Mouse (Mus musculus): ENCODE measurements around the gene Taf1b. TPM values are rescaled to one million over a fixed set of nuclear protein-coding genes. Genes with fewer than 3 reads are reported as not detected.

The Taf1b gene
- polyA plus RNA-seq, 1 experiment from 2014 or later = 25.5 TPM

GRCm38 (mm10) chr12:24600074-24600473 is 101.9 kb downstream of the Taf1b start:
- H3K27ac ChIP-seq (ENCODE audit: low read length) = no peak overlapping the region
- peaks cover 3% of the 10 kb centered on the region; the same call in 1 of the 2 replicates for H3K4me1 ChIP-seq (ENCODE audit: control insufficient read depth, insufficient read depth, low read length)
- no peaks in the 10 kb centered on the region for H3K27me3 ChIP-seq (ENCODE audit: control insufficient read depth, insufficient read depth, low read length)
- no peaks in the 10 kb centered on the region for H3K9me3 ChIP-seq (ENCODE audit: control insufficient read depth, low read depth, low read length)
- H3K36me3 ChIP-seq (ENCODE audit: control insufficient read depth, insufficient read depth, low read length) = no peaks in the 10 kb centered on the region
- ATAC-seq (ENCODE audit: insufficient number of reproducible peaks, insufficient read depth, low FRiP score, low read depth) = no peak
- WGBS = 75% methylated on average over 7 of the region's 7 CpGs
- no peak overlapping the region for H3K4me3 ChIP-seq (ENCODE audit: low read depth, low read length)
- H3K9ac ChIP-seq (replicated peaks; ENCODE audit: low read depth, low read length) = no peak overlapping the region
- H3K4me2 ChIP-seq (replicated peaks; ENCODE audit: low read depth, low read length) = no peak overlapping the region

DNA sequence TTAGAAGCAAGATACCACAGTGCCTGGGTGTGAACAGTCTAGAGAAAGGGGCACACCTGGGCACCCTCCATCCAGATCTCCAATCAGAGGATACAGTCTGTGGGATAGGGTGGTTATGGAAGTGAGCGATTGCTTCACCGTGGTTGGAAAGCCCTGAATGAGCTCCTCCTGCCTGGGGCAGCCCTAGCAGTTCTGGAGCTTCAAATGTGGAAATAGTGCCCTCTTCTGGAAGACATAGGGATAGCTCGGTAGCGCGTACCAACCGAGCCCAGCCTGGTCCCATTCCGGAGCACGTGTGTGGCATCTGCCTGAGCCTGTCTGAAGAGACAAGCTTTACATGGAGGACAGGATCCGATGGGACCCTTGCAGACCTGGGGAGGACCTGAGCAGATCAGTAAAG is 102.6 kb downstream of the Taf1b start:
- H3K9ac ChIP-seq (replicated peaks; ENCODE audit: low read depth, low read length) = no peak overlapping the region
- H3K36me3 ChIP-seq (ENCODE audit: control insufficient read depth, insufficient read depth, low read length) = no peaks in the 10 kb centered on the region
- H3K27ac ChIP-seq (ENCODE audit: low read length) = no peak overlapping the region
- no peak overlapping the region for H3K4me2 ChIP-seq (replicated peaks; ENCODE audit: low read depth, low read length)
- H3K27me3 ChIP-seq (ENCODE audit: control insufficient read depth, insufficient read depth, low read length) = no peaks in the 10 kb centered on the region
- no peak overlapping the region for H3K4me3 ChIP-seq (ENCODE audit: low read depth, low read length)
- H3K4me1 ChIP-seq (ENCODE audit: control insufficient read depth, insufficient read depth, low read length) = peaks cover 3% of the 10 kb centered on the region; the same call in 1 of the 2 replicates
- WGBS = 7% methylated on average over 9 of the region's 9 CpGs
- ATAC-seq (ENCODE audit: insufficient number of reproducible peaks, insufficient read depth, low FRiP score, low read depth) = peak; percentile 76
- no peaks in the 10 kb centered on the region for H3K9me3 ChIP-seq (ENCODE audit: control insufficient read depth, low read depth, low read length)

GRCm38 (mm10) chr12:24603266-24603665 is 105.1 kb downstream of the Taf1b start:
- Histone ChIP-seq H3K4me1 (ENCODE audit: control insufficient read depth, insufficient read depth, low read length) (peaks cover 3% of the 10 kb centered on the region; the same call in 1 of the 2 replicates), H3K9me3 (ENCODE audit: control insufficient read depth, low read depth, low read length) (no peaks in the 10 kb centered on the region), H3K4me2 (replicated peaks; ENCODE audit: low read depth, low read length) (no peak overlapping the region), H3K4me3 (ENCODE audit: low read depth, low read length) (no peak overlapping the region), H3K9ac (replicated peaks; ENCODE audit: low read depth, low read length) (no peak overlapping the region), H3K27me3 (ENCODE audit: control insufficient read depth, insufficient read depth, low read length) (no peaks in the 10 kb centered on the region), H3K27ac (ENCODE audit: low read length) (no peak overlapping the region), H3K36me3 (ENCODE audit: control insufficient read depth, insufficient read depth, low read length) (no peaks in the 10 kb centered on the region)
- ATAC-seq (ENCODE audit: insufficient number of reproducible peaks, insufficient read depth, low FRiP score, low read depth) = 0 out of 2 replicates have a peak, but pooled peaks have one; percentile 14
- WGBS = 40% methylated on average over 2 of the region's 2 CpGs

- Histone ChIP-seq H3K36me3 (ENCODE audit: control insufficient read depth, insufficient read depth, low read length) (no peaks in the 10 kb centered on the region), H3K27ac (ENCODE audit: low read length) (no peak overlapping the region), H3K4me3 (ENCODE audit: low read depth, low read length) (no peak overlapping the region), H3K27me3 (ENCODE audit: control insufficient read depth, insufficient read depth, low read length) (no peaks in the 10 kb centered on the region), H3K4me2 (replicated peaks; ENCODE audit: low read depth, low read length) (no peak overlapping the region), H3K9me3 (ENCODE audit: control insufficient read depth, low read depth, low read length) (no peaks in the 10 kb centered on the region), H3K4me1 (ENCODE audit: control insufficient read depth, insufficient read depth, low read length) (no peaks in the 10 kb centered on the region), H3K9ac (replicated peaks; ENCODE audit: low read depth, low read length) (no peak overlapping the region)
- 76% methylated on average over 10 of the region's 10 CpGs for WGBS
- no peak for ATAC-seq (ENCODE audit: insufficient number of reproducible peaks, insufficient read depth, low FRiP score, low read depth)
Observed at GRCm38 (mm10) chr12:24606166-24606565, 108.0 kb downstream of the Taf1b start.

Other genes with a start within 250 kb of the Taf1b start
- 2.6 and 3.8 TPM in 2 replicates for gene Grhl1, start 73.9 kb downstream of the Taf1b start, polyA plus RNA-seq (2014; fragmentation: Nextera tagmentation; extraction: Ambion mirVana)
- gene Klf11, start 152.9 kb downstream of the Taf1b start, polyA plus RNA-seq (2014; fragmentation: Nextera tagmentation; extraction: Ambion mirVana) = 14.3 and 14.7 TPM in 2 replicates
- 2.6 and 3.4 TPM in 2 replicates for gene Cys1, start 183.5 kb downstream of the Taf1b start, polyA plus RNA-seq (2014; fragmentation: Nextera tagmentation; extraction: Ambion mirVana)
- gene Rrm2, start 209.9 kb downstream of the Taf1b start, polyA plus RNA-seq (2014; fragmentation: Nextera tagmentation; extraction: Ambion mirVana) = 131 and 132 TPM in 2 replicates

Measured in stomach, embryonic 14.5 days (tissue).